Mouse (Mus musculus): ENCODE measurements around the gene Fis1. TPM values are rescaled to one million over a fixed set of nuclear protein-coding genes. Genes with fewer than 3 reads are reported as not detected.
A peak's percentile ranks its signal among the peaks of the same experiment; 100 is the strongest.

Fis1 gene
- polyA plus RNA-seq, 2 experiments, result 154 to 242 TPM

DNA sequence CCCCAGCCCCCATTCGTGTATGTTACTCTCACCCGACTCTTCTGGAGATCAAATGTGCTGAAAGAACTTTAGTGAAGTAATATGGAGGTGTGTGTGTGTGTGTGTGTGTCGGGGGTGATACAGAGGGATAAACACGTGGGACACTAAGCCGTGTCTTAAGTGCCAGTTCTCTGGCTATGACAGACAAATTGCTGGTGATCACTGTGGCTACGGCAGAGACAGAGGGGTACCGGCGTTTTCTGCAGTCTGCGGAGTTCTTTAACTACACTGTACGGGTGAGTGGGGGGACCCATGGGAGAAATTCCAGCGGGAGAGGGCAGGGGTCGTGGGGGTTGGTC, 34.8 kb downstream of the Fis1 start, which contains the start of gene Znhit1:
Znhit1 (minus strand) TSS at position 88 of the 338 bp plus-strand sequence.
- TF ChIP-seq CTCF (IDR thresholded peaks at IDR 0.05; ENCODE audit: low read depth) (no peak), EP300 (IDR thresholded peaks at IDR 0.05; ENCODE audit: low read depth) (no peak)
- WGBS (ENCODE audit: insufficient replicate concordance), result 5% methylated on average over 12 of the region's 12 CpGs
- no peaks in the 10 kb centered on the region for H3K36me3 ChIP-seq (replicated peaks; ENCODE audit: control insufficient read depth, insufficient read depth, low read depth)

DNA sequence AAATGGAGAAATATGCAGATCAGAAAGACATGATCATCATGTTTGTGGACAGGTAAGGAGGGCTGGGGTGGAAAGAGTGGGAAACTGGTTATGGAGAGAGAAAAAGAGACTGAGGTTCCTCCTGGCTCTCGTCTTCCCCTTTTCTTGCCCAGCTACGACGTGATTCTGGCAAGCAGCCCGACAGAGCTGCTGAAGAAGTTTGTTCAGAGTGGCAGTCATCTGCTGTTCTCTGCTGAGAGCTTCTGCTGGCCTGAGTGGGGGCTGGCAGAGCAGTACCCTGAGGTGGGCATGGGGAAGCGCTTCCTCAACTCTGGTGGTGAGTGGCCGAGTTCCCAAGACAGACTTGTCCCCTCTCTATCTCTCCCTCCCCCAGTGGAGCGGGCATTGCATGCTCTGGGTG, 35.3 kb downstream of the Fis1 start:
- 55% methylated on average over 7 of the region's 7 CpGs for WGBS (ENCODE audit: insufficient replicate concordance)
- DNase-seq (ENCODE audit: low read depth in 3 of 3, low spot score in 3 of 3), result no peak
- no peak overlapping the region for H3K9ac ChIP-seq (replicated peaks)

More for the DNA sequence above, 34.8 kb downstream of the Fis1 start, which contains the start of gene Znhit1:
- no peak for DNase-seq (ENCODE audit: low read depth in 3 of 3, low spot score in 3 of 3)
- peak within 1 kb of the TSS; percentile 93 to 98 for H3K4me3 ChIP-seq (ENCODE audit: insufficient read depth in 1 of 2, low read depth in 2 of 2, low read length in 2 of 2)
- peak within 1 kb of the TSS; percentile 93 for H3K9ac ChIP-seq (replicated peaks)
- peak within 1 kb of the TSS; percentile 75 for H3K27ac ChIP-seq
- peak within 1 kb of the TSS; percentile 92 for H3K4me2 ChIP-seq (ENCODE audit: low read depth)
- ATAC-seq (ENCODE audit: insufficient read depth), result no peak
- H3K27me3 ChIP-seq (ENCODE audit: control insufficient read depth, insufficient read depth, low read length), result no peaks in the 10 kb centered on the region
- no peaks in the 10 kb centered on the region for H3K9me3 ChIP-seq (ENCODE audit: control insufficient read depth, low read length)
- H3K4me1 ChIP-seq (replicated peaks; ENCODE audit: control insufficient read depth in 2 of 2, insufficient read depth in 2 of 2, low read length in 1 of 2), result peaks cover 0 to 13% of the 10 kb centered on the region in 2 experiments; a peak in 2 of 4 replicates

DNA sequence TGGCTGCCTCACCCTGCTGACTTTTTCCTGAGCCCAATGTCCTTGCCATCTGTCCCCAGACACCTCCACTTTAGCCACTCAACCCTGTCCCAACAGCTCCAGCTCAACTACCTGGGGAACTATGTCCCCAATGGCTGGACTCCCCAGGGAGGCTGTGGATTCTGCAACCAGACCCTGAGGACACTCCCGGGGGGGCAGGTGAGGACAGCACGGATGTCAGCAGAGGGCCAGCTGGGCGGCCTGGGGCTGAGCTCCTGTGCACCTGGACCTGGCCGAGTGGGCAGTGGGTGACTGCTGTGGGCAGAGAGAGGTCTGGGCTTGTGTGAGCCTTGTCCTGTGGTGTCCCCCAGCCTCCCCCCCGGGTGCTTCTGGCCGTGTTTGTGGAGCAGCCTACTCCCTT, 36.7 kb downstream of the Fis1 start:
- H3K4me2 ChIP-seq (ENCODE audit: low read depth), result no peak overlapping the region
- H3K9ac ChIP-seq (replicated peaks), result no peak overlapping the region
- peaks cover 0 to 13% of the 10 kb centered on the region in 2 experiments; a peak in 2 of 4 replicates for H3K4me1 ChIP-seq (replicated peaks; ENCODE audit: control insufficient read depth in 2 of 2, insufficient read depth in 2 of 2, low read length in 1 of 2)
- H3K9me3 ChIP-seq (ENCODE audit: control insufficient read depth, low read length), result no peaks in the 10 kb centered on the region
- no peak overlapping the region for H3K4me3 ChIP-seq (ENCODE audit: insufficient read depth in 1 of 2, low read depth in 2 of 2, low read length in 2 of 2)
- DNase-seq (ENCODE audit: low read depth in 3 of 3, low spot score in 3 of 3), result no peak
- no peak for ATAC-seq (ENCODE audit: insufficient read depth)
- TF ChIP-seq CTCF (IDR thresholded peaks at IDR 0.05; ENCODE audit: low read depth), result no peak
- H3K36me3 ChIP-seq (replicated peaks; ENCODE audit: control insufficient read depth, insufficient read depth, low read depth), result no peaks in the 10 kb centered on the region
- WGBS (ENCODE audit: insufficient replicate concordance), result 75% methylated on average over 6 of the region's 6 CpGs
- H3K27me3 ChIP-seq (ENCODE audit: control insufficient read depth, insufficient read depth, low read length), result no peaks in the 10 kb centered on the region
- H3K27ac ChIP-seq, result no peak overlapping the region

More for the DNA sequence above, 35.3 kb downstream of the Fis1 start:
- H3K4me3 ChIP-seq (ENCODE audit: insufficient read depth in 1 of 2, low read depth in 2 of 2, low read length in 2 of 2), result peak overlapping the region; percentile 93 to 98; a peak in 3 of 4 replicates
- no peaks in the 10 kb centered on the region for H3K9me3 ChIP-seq (ENCODE audit: control insufficient read depth, low read length)
- H3K27ac ChIP-seq, result no peak overlapping the region
- H3K4me1 ChIP-seq (replicated peaks; ENCODE audit: control insufficient read depth in 2 of 2, insufficient read depth in 2 of 2, low read length in 1 of 2), result peaks cover 0 to 13% of the 10 kb centered on the region in 2 experiments; a peak in 2 of 4 replicates
- TF ChIP-seq CTCF (IDR thresholded peaks at IDR 0.05; ENCODE audit: low read depth) (no peak), EP300 (IDR thresholded peaks at IDR 0.05; ENCODE audit: low read depth) (no peak)
- H3K36me3 ChIP-seq (replicated peaks; ENCODE audit: control insufficient read depth, insufficient read depth, low read depth), result no peaks in the 10 kb centered on the region
- H3K27me3 ChIP-seq (ENCODE audit: control insufficient read depth, insufficient read depth, low read length), result no peaks in the 10 kb centered on the region
- ATAC-seq (ENCODE audit: insufficient read depth), result no peak
- H3K4me2 ChIP-seq (ENCODE audit: low read depth), result peak overlapping the region; percentile 92

DNA sequence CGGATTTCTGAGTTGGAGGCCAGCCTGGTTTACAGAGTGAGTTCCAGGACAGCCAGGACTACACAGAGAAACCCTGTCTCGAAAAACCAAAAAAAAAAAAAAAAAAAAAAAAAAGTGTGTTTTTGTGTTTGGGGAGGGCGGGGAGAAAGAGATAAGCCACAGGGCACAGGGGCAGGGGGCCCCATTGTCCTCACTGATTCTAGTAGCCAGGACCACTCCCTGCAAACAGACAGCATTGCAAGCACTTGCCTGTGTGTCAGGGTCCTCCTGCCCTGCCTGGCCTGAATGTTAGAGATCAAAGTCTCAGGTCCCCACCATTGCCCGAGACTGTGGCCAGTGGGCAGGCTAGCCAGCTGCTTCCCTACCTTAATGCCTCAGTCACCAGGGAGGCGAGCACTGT, 46.4 kb downstream of the Fis1 start:
- Histone ChIP-seq H3K9ac (replicated peaks) (no peak overlapping the region), H3K4me2 (ENCODE audit: low read depth) (no peak overlapping the region)
- WGBS (ENCODE audit: insufficient replicate concordance), result 39% methylated on average over 4 of the region's 5 CpGs

DNA sequence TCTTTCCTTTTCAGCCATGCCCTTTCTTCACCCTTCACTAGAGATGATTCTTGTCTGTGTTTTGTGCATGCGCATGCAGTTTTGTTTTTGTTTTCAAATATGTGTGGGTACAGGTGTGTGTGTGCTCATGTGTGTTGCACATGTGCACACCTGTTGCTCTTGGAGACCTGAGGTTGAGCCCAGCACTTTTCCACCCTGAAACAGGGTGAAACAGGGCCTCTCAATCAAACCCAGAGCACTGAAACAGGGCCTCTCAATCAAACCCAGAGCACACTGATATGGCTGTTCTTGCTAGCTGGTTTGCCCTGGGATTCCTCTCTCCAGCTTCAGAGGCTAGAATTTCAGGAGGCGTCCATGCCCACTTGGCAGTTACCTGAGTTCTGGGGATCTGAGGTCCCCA, 47.5 kb downstream of the Fis1 start:
- H3K27me3 ChIP-seq (ENCODE audit: control insufficient read depth, insufficient read depth, low read length), result no peaks in the 10 kb centered on the region
- no peaks in the 10 kb centered on the region for H3K9me3 ChIP-seq (ENCODE audit: control insufficient read depth, low read length)
- no peaks in the 10 kb centered on the region for H3K36me3 ChIP-seq (replicated peaks; ENCODE audit: control insufficient read depth, insufficient read depth, low read depth)
- WGBS (ENCODE audit: insufficient replicate concordance), result 81% methylated on average over 2 of the region's 2 CpGs
- TF ChIP-seq EP300 (IDR thresholded peaks at IDR 0.05; ENCODE audit: low read depth), result no peak
- no peak for TF ChIP-seq CTCF (IDR thresholded peaks at IDR 0.05; ENCODE audit: low read depth)
- no peak overlapping the region for H3K4me3 ChIP-seq (ENCODE audit: insufficient read depth in 1 of 2, low read depth in 2 of 2, low read length in 2 of 2)
- no peak overlapping the region for H3K4me2 ChIP-seq (ENCODE audit: low read depth)
- DNase-seq (ENCODE audit: low read depth in 3 of 3, low spot score in 3 of 3) (no peak), ATAC-seq (ENCODE audit: insufficient read depth) (no peak)
- peaks cover 0 to 9% of the 10 kb centered on the region in 2 experiments; a peak in 3 of 4 replicates for H3K4me1 ChIP-seq (replicated peaks; ENCODE audit: control insufficient read depth in 2 of 2, insufficient read depth in 2 of 2, low read length in 1 of 2)
- H3K9ac ChIP-seq (replicated peaks), result no peak overlapping the region
- no peak overlapping the region for H3K27ac ChIP-seq

More for the DNA sequence above, 46.4 kb downstream of the Fis1 start:
- ATAC-seq (ENCODE audit: insufficient read depth) (peak; percentile 33; the same call in 1 of the 2 replicates), DNase-seq (ENCODE audit: low read depth in 3 of 3, low spot score in 3 of 3) (no peak)
- Histone ChIP-seq H3K27me3 (ENCODE audit: control insufficient read depth, insufficient read depth, low read length) (no peaks in the 10 kb centered on the region), H3K9me3 (ENCODE audit: control insufficient read depth, low read length) (no peaks in the 10 kb centered on the region), H3K27ac (no peak overlapping the region), H3K36me3 (replicated peaks; ENCODE audit: control insufficient read depth, insufficient read depth, low read depth) (no peaks in the 10 kb centered on the region), H3K4me1 (replicated peaks; ENCODE audit: control insufficient read depth in 2 of 2, insufficient read depth in 2 of 2, low read length in 1 of 2) (peaks cover 0 to 9% of the 10 kb centered on the region in 2 experiments; a peak in 3 of 4 replicates), H3K4me3 (ENCODE audit: insufficient read depth in 1 of 2, low read depth in 2 of 2, low read length in 2 of 2) (no peak overlapping the region)
- no peak for TF ChIP-seq EP300 (IDR thresholded peaks at IDR 0.05; ENCODE audit: low read depth)
- no peak for TF ChIP-seq CTCF (IDR thresholded peaks at IDR 0.05; ENCODE audit: low read depth)

Data from liver, embryonic 14.5 days (tissue).